Mouse (Mus musculus) layer of hippocampus, adult 8-10 months (tissue): Measurements from ENCODE around the gene Gfod1. TPM values are rescaled to one million over a fixed set of nuclear protein-coding genes. Genes with fewer than 3 reads are reported as not detected.

Experiments used
- DNase-seq, 2 experiments: peaks; one replicate each; pipeline ENCODE4 v3.0.0; 2022; ENCODE audit warnings: low spot score in 2 of 2
- total RNA-seq, 4 experiments: library from RNA; stranded (reverse); gene quantifications; 2 replicates each; pipeline ENCODE4 v1.2.4; 2022

Gene Gfod1
- total RNA-seq, 4 experiments from 2014 or later: 77.4 to 104 (median 91.8) TPM

GRCm38 (mm10) chr13:43231965-43232860 lies 71.8 kb downstream of the Gfod1 start:
- no peak for DNase-seq

- DNase-seq: no peak
Measured at GRCm38 (mm10) chr13:43230842-43231241, 73.1 kb downstream of the Gfod1 start.

- DNase-seq: peak; percentile 89 to 92
Measured at GRCm38 (mm10) chr13:43230238-43230637, 73.7 kb downstream of the Gfod1 start.

GRCm38 (mm10) chr13:43229767-43230166 lies 74.2 kb downstream of the Gfod1 start:
- no peak for DNase-seq

GRCm38 (mm10) chr13:43228141-43228540 lies 75.8 kb downstream of the Gfod1 start:
- no peak for DNase-seq

GRCm38 (mm10) chr13:43226041-43226440 lies 77.9 kb downstream of the Gfod1 start:
- DNase-seq: no peak

GRCm38 (mm10) chr13:43225161-43225560 lies 78.8 kb downstream of the Gfod1 start:
- no peak for DNase-seq

GRCm38 (mm10) chr13:43222084-43222483 lies 81.9 kb downstream of the Gfod1 start:
- DNase-seq: no peak

- DNase-seq: no peak
Measured at GRCm38 (mm10) chr13:43221290-43221689, 82.7 kb downstream of the Gfod1 start.

- DNase-seq: no peak
Measured at GRCm38 (mm10) chr13:43220635-43221034, 83.3 kb downstream of the Gfod1 start.

- DNase-seq: no peak
Measured at GRCm38 (mm10) chr13:43218764-43219163, 85.2 kb downstream of the Gfod1 start.

- DNase-seq: no peak
Measured at GRCm38 (mm10) chr13:43218284-43218683, 85.7 kb downstream of the Gfod1 start.

GRCm38 (mm10) chr13:43217686-43218085 lies 86.3 kb downstream of the Gfod1 start:
- no peak for DNase-seq

GRCm38 (mm10) chr13:43217059-43217458 lies 86.9 kb downstream of the Gfod1 start:
- no peak for DNase-seq

- no peak for DNase-seq
Measured at GRCm38 (mm10) chr13:43215994-43216706, 87.8 kb downstream of the Gfod1 start.

GRCm38 (mm10) chr13:43215144-43215993 lies 88.6 kb downstream of the Gfod1 start:
- DNase-seq: no peak

- no peak for DNase-seq
Measured at GRCm38 (mm10) chr13:43212338-43212737, 91.6 kb downstream of the Gfod1 start.

- no peak for DNase-seq
Measured at GRCm38 (mm10) chr13:43210956-43211355, 93.0 kb downstream of the Gfod1 start.

- DNase-seq: no peak
Measured at GRCm38 (mm10) chr13:43209560-43209959, 94.4 kb downstream of the Gfod1 start.

GRCm38 (mm10) chr13:43208914-43209439 lies 95.0 kb downstream of the Gfod1 start:
- no peak for DNase-seq

- DNase-seq: no peak
Measured at GRCm38 (mm10) chr13:43206118-43206683, 97.8 kb downstream of the Gfod1 start.
